Mouse (Mus musculus) heart, postnatal 10 days (tissue): ENCODE measurements around the gene Pigq. TPM values are rescaled to one million over a fixed set of nuclear protein-coding genes. Genes with fewer than 3 reads are reported as not detected.

Source experiments
- DNase-seq, 2 experiments: peaks; one replicate each; pipeline ENCODE4 v3.0.0; 2021
- intact Hi-C: fragments of 180-260 bp; cut with DNase I; formaldehyde crosslinking; loops from one replicate; pipeline ENCODE4 v1.15.1; 2025
- total RNA-seq, 2 experiments: library from RNA; stranded (reverse); gene quantifications; 2 replicates each; pipeline ENCODE4 v1.2.3; 2021

Pigq gene
- total RNA-seq, result 10 to 100 TPM; 76.6 to 78.5 TPM

- intact Hi-C loops, result loop anchor here (5.0 kb wide), 1 partner anchor 52 kb away; no protein-coding TSS in a partner anchor
- no peak for DNase-seq
Observed at GRCm38 (mm10) chr17:25944366-25945163, at the start of gene Pigq, which contains the start of gene Nhlrc4. TSS of gene Pigq (minus strand) at chr17:25944936. TSS of gene Nhlrc4 (minus strand) at chr17:25944961.

GRCm38 (mm10) chr17:25993489-25993888 is 48.8 kb upstream of the Pigq start:
- intact Hi-C loops, result no loop called here
- no peak for DNase-seq

GRCm38 (mm10) chr17:25992274-25992673 is 47.5 kb upstream of the Pigq start:
- no peak for DNase-seq
- intact Hi-C loops, result no loop called here

GRCm38 (mm10) chr17:25990331-25990730 is 45.6 kb upstream of the Pigq start:
- intact Hi-C loops, result no loop called here
- DNase-seq, result no peak

- DNase-seq, result peak; percentile 95 to 96
- intact Hi-C loops, result no loop called here
Observed at GRCm38 (mm10) chr17:25985306-25986294, 40.9 kb upstream of the Pigq start, which contains the start of gene Capn15. TSS of gene Capn15 (minus strand) at chr17:25985796.

- intact Hi-C loops, result no loop called here
- no peak for DNase-seq
Observed at GRCm38 (mm10) chr17:25984556-25985305, 40.0 kb upstream of the Pigq start.

- no peak for DNase-seq
- intact Hi-C loops, result no loop called here
Observed at GRCm38 (mm10) chr17:25984066-25984465, 39.3 kb upstream of the Pigq start.

GRCm38 (mm10) chr17:25982913-25983312 is 38.2 kb upstream of the Pigq start:
- no peak for DNase-seq
- intact Hi-C loops, result no loop called here

- intact Hi-C loops, result no loop called here
- peak; percentile 65 to 71 for DNase-seq
Observed at GRCm38 (mm10) chr17:25980854-25981253, 36.1 kb upstream of the Pigq start.

GRCm38 (mm10) chr17:25979829-25980738 is 35.3 kb upstream of the Pigq start:
- no peak for DNase-seq
- intact Hi-C loops, result no loop called here

GRCm38 (mm10) chr17:25970954-25971707 is 26.4 kb upstream of the Pigq start:
- no peak for DNase-seq
- intact Hi-C loops, result no loop called here

- intact Hi-C loops, result no loop called here
- DNase-seq, result no peak
Observed at GRCm38 (mm10) chr17:25970448-25970847, 25.7 kb upstream of the Pigq start.

GRCm38 (mm10) chr17:25968176-25968575 is 23.4 kb upstream of the Pigq start:
- intact Hi-C loops, result no loop called here
- no peak for DNase-seq

GRCm38 (mm10) chr17:25967652-25968051 is 22.9 kb upstream of the Pigq start:
- intact Hi-C loops, result no loop called here
- DNase-seq, result peak; percentile 47 to 55

GRCm38 (mm10) chr17:25964271-25964670 is 19.5 kb upstream of the Pigq start:
- intact Hi-C loops, result no loop called here
- DNase-seq, result no peak

GRCm38 (mm10) chr17:25962413-25962905 is 17.7 kb upstream of the Pigq start:
- DNase-seq, result no peak

GRCm38 (mm10) chr17:25961566-25961965 is 16.8 kb upstream of the Pigq start:
- intact Hi-C loops, result no loop called here
- no peak for DNase-seq

More at GRCm38 (mm10) chr17:25962413-25962905, 17.7 kb upstream of the Pigq start:
- intact Hi-C loops, result no loop called here

- intact Hi-C loops, result no loop called here
- no peak for DNase-seq
Observed at GRCm38 (mm10) chr17:25959630-25960467, 15.1 kb upstream of the Pigq start.
